Mouse (Mus musculus) testis, adult 2 months (tissue): ENCODE measurements at regions not wholly inside any gene's neighbourhood (a gene's known extent, or its start where the extent isn't known, plus 50 kb on each side); places are given as distances from the start of the nearest gene placed in this dataset.

Experiments used
- CTCF ChIP-seq: fragments of 200-500 bp; IDR thresholded peaks from 2 replicates; pipeline ENCODE4 v1.5.1; 2012; ENCODE audit warnings: low read depth, mild to moderate bottlenecking, inconsistent platforms, low read length, moderate library complexity; ENCODE audit not compliant: control insufficient read depth, insufficient read depth, insufficient replicate concordance
- POLR2A ChIP-seq: fragments of 200-500 bp; IDR thresholded peaks from 2 replicates; pipeline ENCODE4 v1.6.1; 2012; ENCODE audit warnings: low read depth, mild to moderate bottlenecking, inconsistent platforms, low read length, moderate library complexity; ENCODE audit not compliant: control insufficient read depth

DNA sequence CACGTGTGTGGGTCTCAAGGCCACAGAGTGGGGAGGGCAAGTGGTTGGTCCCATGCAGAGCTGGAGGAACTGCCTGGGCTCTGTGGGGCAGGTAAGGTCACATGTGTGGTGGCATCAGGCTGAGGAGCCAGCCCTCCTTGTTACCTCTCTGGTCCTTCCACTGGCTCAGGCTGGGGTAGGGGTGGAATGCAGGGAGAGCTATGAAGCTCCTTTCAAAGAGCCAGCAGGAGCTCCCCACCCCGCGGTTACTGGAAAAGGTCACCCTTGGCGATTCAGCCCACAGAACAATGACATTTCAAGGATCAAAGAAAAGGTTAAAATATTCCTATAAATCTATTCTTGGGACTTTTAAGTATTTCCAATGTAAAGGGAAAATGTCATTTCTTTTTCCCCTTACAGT lies 74.4 kb downstream of the Chst1 start:
- TF ChIP-seq CTCF (no peak), POLR2A (no peak)
